Mouse (Mus musculus) kidney, embryonic 14.5 days (tissue): ENCODE results near the gene Ezr. TPM values are rescaled to one million over a fixed set of nuclear protein-coding genes. Genes with fewer than 3 reads are reported as not detected.
"Not testable (repeated sequence)": the region's sequence is repeated elsewhere in the genome, so short reads cannot be mapped to it uniquely, and the experiment has no call there.

Experiments used
- ATAC-seq: fragments of 200-750 bp; cut with Nextera tagmentation; 2 replicates; pipeline ENCODE4 v1.8.0; 2017; ENCODE audit warnings: moderate number of reproducible peaks, mild to moderate bottlenecking, moderate TSS enrichment, moderate library complexity; ENCODE audit not compliant: low FRiP score, low TSS enrichment
- H3K27ac ChIP-seq: fragments of 300-500 bp; sonication (generic); 2 replicates; pipeline ENCODE4 v1.5.1; 2014; ENCODE audit warnings: low read depth, mild to moderate bottlenecking, low read length, moderate library complexity, mixed read lengths
- H3K27me3 ChIP-seq: fragments of 300-500 bp; sonication (generic); 2 replicates; pipeline ENCODE4 v1.6.1; 2014; ENCODE audit warnings: mild to moderate bottlenecking, low read length; ENCODE audit not compliant: control insufficient read depth, insufficient read depth
- H3K36me3 ChIP-seq: fragments of 300-500 bp; sonication (generic); 2 replicates; pipeline ENCODE4 v1.6.1; 2014; ENCODE audit warnings: low read length, mixed read lengths; ENCODE audit not compliant: control insufficient read depth, insufficient read depth
- H3K4me1 ChIP-seq: fragments of 300-500 bp; sonication (generic); 2 replicates; pipeline ENCODE4 v1.6.1; 2014; ENCODE audit warnings: low read length, mixed read lengths; ENCODE audit not compliant: control insufficient read depth, insufficient read depth
- H3K4me2 ChIP-seq: fragments of 300-500 bp; sonication (generic); replicated peaks from 2 replicates; pipeline ENCODE4 v1.6.1; 2014; ENCODE audit warnings: low read depth, mild to moderate bottlenecking, low read length
- H3K4me3 ChIP-seq: fragments of 300-500 bp; sonication (generic); 2 replicates; pipeline ENCODE4 v1.5.1; 2014; ENCODE audit warnings: mild to moderate bottlenecking, low read length
- H3K9ac ChIP-seq: fragments of 300-500 bp; sonication (generic); 2 replicates; pipeline ENCODE4 v1.6.1; 2014; ENCODE audit warnings: low read depth, mild to moderate bottlenecking, low read length, moderate library complexity
- H3K9me3 ChIP-seq: fragments of 300-500 bp; sonication (generic); 2 replicates; pipeline ENCODE4 v1.6.1; 2016; ENCODE audit warnings: low read length; ENCODE audit not compliant: control insufficient read depth
- WGBS: fragments of 180-500 bp; shearing (Covaris S2); extraction: QIAGEN DNeasy Blood & Tissue Kit; methylation state at CpG from one replicate; pipeline ENCODE4 v1.1.7; 2014; 5-methylcytosine and 5-hydroxymethylcytosine counted together
- polyA plus RNA-seq: library from polyadenylated mRNA; unstranded; fragments of >200 nt; fragmentation: Nextera tagmentation; extraction: Ambion mirVana; gene quantifications from 2 replicates; pipeline ENCODE4 v1.2.1, GENCODE M21; 2014

Ezr gene
- polyA plus RNA-seq, 1 experiment from 2014 or later, result 158 TPM

GRCm38 (mm10) chr17:6703381-6704270 lies 79.0 kb downstream of the Ezr start:
- 49% methylated on average over 6 of the region's 9 CpGs for WGBS
- ATAC-seq, H3K27ac ChIP-seq, H3K4me3 ChIP-seq, H3K4me2 ChIP-seq, H3K36me3 ChIP-seq, H3K9me3 ChIP-seq, H3K9ac ChIP-seq, H3K27me3 ChIP-seq, H3K4me1 ChIP-seq: not testable (repeated sequence)

GRCm38 (mm10) chr17:6702625-6703221 lies 79.9 kb downstream of the Ezr start:
- not testable (repeated sequence) for H3K36me3 ChIP-seq, H3K4me3 ChIP-seq, H3K27me3 ChIP-seq, ATAC-seq, H3K9ac ChIP-seq, H3K27ac ChIP-seq, H3K9me3 ChIP-seq, H3K4me1 ChIP-seq, H3K4me2 ChIP-seq
- 17% methylated on average over 1 of the region's 8 CpGs for WGBS

- H3K9ac ChIP-seq, ATAC-seq, H3K27me3 ChIP-seq, H3K4me3 ChIP-seq, H3K4me1 ChIP-seq, H3K4me2 ChIP-seq, H3K27ac ChIP-seq, H3K36me3 ChIP-seq, H3K9me3 ChIP-seq: not testable (repeated sequence)
- WGBS, result 68% methylated on average over 3 of the region's 7 CpGs
Observed at GRCm38 (mm10) chr17:6700077-6700476, 82.5 kb downstream of the Ezr start.

- not testable (repeated sequence) for H3K4me1 ChIP-seq, H3K27ac ChIP-seq, H3K9me3 ChIP-seq, H3K9ac ChIP-seq, ATAC-seq, H3K4me2 ChIP-seq, H3K36me3 ChIP-seq, H3K4me3 ChIP-seq, H3K27me3 ChIP-seq
- WGBS, result 88% methylated on average over 8 of the region's 9 CpGs
Observed at GRCm38 (mm10) chr17:6699502-6699901, 83.1 kb downstream of the Ezr start.

- not testable (repeated sequence) for H3K36me3 ChIP-seq, H3K4me1 ChIP-seq, H3K27me3 ChIP-seq, H3K27ac ChIP-seq, H3K9ac ChIP-seq, H3K4me2 ChIP-seq, H3K9me3 ChIP-seq, H3K4me3 ChIP-seq
- ATAC-seq, result peak; percentile 79; the same call in 1 of the 2 replicates
- WGBS, result 34% methylated on average over 2 of the region's 4 CpGs
Observed at GRCm38 (mm10) chr17:6697224-6697775, 85.3 kb downstream of the Ezr start.

GRCm38 (mm10) chr17:6696521-6696920 lies 86.1 kb downstream of the Ezr start:
- H3K9ac ChIP-seq, H3K36me3 ChIP-seq, H3K27ac ChIP-seq, H3K4me3 ChIP-seq, H3K27me3 ChIP-seq, ATAC-seq, H3K9me3 ChIP-seq, H3K4me1 ChIP-seq, H3K4me2 ChIP-seq: not testable (repeated sequence)
- 56% methylated on average over 8 of the region's 8 CpGs for whole genome bisulfite sequencing

GRCm38 (mm10) chr17:6695712-6696111 lies 86.9 kb downstream of the Ezr start:
- WGBS, result 79% methylated on average over 9 of the region's 9 CpGs
- H3K27ac ChIP-seq, result not testable (repeated sequence)

GRCm38 (mm10) chr17:6691596-6691995 lies 91.0 kb downstream of the Ezr start:
- not testable (repeated sequence) for ATAC-seq, H3K27me3 ChIP-seq, H3K4me2 ChIP-seq, H3K9me3 ChIP-seq, H3K9ac ChIP-seq, H3K36me3 ChIP-seq, H3K27ac ChIP-seq, H3K4me3 ChIP-seq, H3K4me1 ChIP-seq
- 10% methylated on average over 2 of the region's 2 CpGs for WGBS

More at GRCm38 (mm10) chr17:6695712-6696111, 86.9 kb downstream of the Ezr start:
- H3K9me3 ChIP-seq, H3K4me3 ChIP-seq, H3K36me3 ChIP-seq, H3K4me1 ChIP-seq, H3K9ac ChIP-seq, ATAC-seq, H3K4me2 ChIP-seq, H3K27me3 ChIP-seq: not testable (repeated sequence)

GRCm38 (mm10) chr17:6689344-6689743 lies 93.2 kb downstream of the Ezr start:
- H3K9ac ChIP-seq, H3K9me3 ChIP-seq: not testable (repeated sequence)
- 79% methylated on average over 3 of the region's 4 CpGs for WGBS

More at GRCm38 (mm10) chr17:6689344-6689743, 93.2 kb downstream of the Ezr start:
- not testable (repeated sequence) for H3K4me3 ChIP-seq, H3K27ac ChIP-seq, H3K27me3 ChIP-seq, ATAC-seq, H3K4me1 ChIP-seq, H3K36me3 ChIP-seq, H3K4me2 ChIP-seq
